Mouse (Mus musculus) liver, postnatal 0 days (tissue): ENCODE results near the gene Zswim3.

Source experiments
- CTCF ChIP-seq: sonication (generic); IDR thresholded peaks from 2 replicates; pipeline ENCODE4 v1.5.1; 2016; ENCODE audit warnings: antibody characterized with exemption, low read depth
- EP300 ChIP-seq: IDR thresholded peaks from 2 replicates; pipeline ENCODE4 v1.6.1; 2016; ENCODE audit warnings: antibody characterized with exemption, low read depth, mild to moderate bottlenecking

DNA sequence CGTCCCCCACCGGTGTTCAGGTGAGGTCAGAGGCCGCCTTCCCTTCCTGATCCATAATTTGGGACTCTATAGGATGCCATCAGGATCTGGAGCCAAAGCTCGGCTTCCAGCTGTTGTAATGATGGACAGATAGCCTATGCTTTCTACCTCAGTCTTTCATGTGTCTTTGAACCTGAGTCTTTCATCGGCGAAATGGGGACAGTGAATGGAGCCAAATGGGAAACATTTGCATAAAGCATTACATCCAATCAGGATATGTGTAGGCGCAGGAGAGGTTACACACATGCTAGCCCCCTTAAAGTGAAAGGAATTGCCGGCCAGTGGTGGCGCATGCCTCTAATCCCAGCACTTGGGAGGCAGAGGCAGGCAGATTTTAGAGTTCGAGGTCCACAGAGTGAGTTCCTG is 18.3 kb downstream of the Zswim3 start:
- TF ChIP-seq CTCF (0 out of 2 replicates have a peak, but pooled peaks have one; percentile 21), EP300 (no peak)
